ENCODE assay signal across 9 mouse cellular contexts in the genomic region with DNA sequence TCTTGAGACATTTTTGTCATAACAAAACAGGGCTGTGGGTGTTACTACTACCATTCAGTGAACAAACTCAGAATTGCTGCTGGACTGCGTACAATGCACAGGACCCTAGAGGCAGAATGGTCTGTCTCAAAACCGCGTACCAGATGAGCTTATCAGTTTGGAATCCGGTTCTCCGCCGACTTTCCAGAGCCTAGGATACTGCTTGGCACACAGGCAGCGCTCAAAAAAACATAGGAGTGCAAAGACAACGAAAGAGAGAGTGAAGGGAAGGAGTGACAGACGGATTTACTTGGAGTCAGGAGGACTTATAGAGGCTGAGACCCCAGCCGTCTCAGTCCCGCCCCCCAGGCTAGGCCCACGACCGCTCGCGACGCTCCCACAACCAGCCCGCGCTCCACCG. TPM values are rescaled to one million over a fixed set of nuclear protein-coding genes. Genes with fewer than 3 reads are reported as not detected.
DNase-seq lines count a peak whose midpoint lies in the region; ATAC-seq and TF ChIP-seq lines count a peak whose summit lies in the region.
"Had no signal": no experiment of that assay in that cellular context is flagged by ENCODE, and none has a peak within 500 bp of the region (broad histone marks: within the 10 kb centered on the region; RNA-seq: fewer than 3 reads in every experiment).

No protein-coding gene starts in this region.

- H3K79me2 ChIP-seq in liver, adult 2 months (ENCODE audit: control insufficient read depth, insufficient read depth, low read length): peaks cover 32% of the 10 kb centered on the region; the same call in 1 of the 2 replicates

- H3K27ac ChIP-seq in liver, adult 2 months (replicated peaks; ENCODE audit: insufficient read depth, low read depth, low read length): peak overlapping the region; percentile 18
- peak overlapping the region; percentile 64 for H3K27ac ChIP-seq in intestine, postnatal 0 days (ENCODE audit: low read depth, low read length)
- peak overlapping the region; percentile 78 for H3K27ac ChIP-seq in neural tube, embryonic 13.5 days (replicated peaks)

- DNase-seq in liver, adult 2 months (ENCODE audit: extremely low read depth, low read depth, low spot score): no peak
- no peak for DNase-seq in liver
- DNase-seq in embryo, embryonic 11 days: peak; percentile 36
- DNase-seq in spleen, postnatal 10 days (ENCODE audit: low spot score in 2 of 2): no peak
- no peak for DNase-seq in frontal cortex, postnatal 14 days (ENCODE audit: low spot score in 2 of 2)
- DNase-seq in layer of hippocampus, adult 18-20 months (ENCODE audit: low spot score in 2 of 2): no peak

- H3K9ac ChIP-seq in liver, adult 2 months (ENCODE audit: low read depth, low read length): peak overlapping the region; percentile 79
- peak overlapping the region; percentile 81 for H3K9ac ChIP-seq in intestine, postnatal 0 days (ENCODE audit: low read depth, low read length)
- peak overlapping the region; percentile 81 for H3K9ac ChIP-seq in neural tube, embryonic 13.5 days

- H3K4me3 ChIP-seq in liver, adult 2 months (ENCODE audit: insufficient read depth, low read depth, low read length): peak overlapping the region; percentile 75
- peak overlapping the region; percentile 96 for H3K4me3 ChIP-seq in intestine, postnatal 0 days (ENCODE audit: low read depth, low read length)
- H3K4me3 ChIP-seq in neural tube, embryonic 13.5 days: peak overlapping the region; percentile 65

- H3K27me3 ChIP-seq in liver, adult 2 months (ENCODE audit: control insufficient read depth, insufficient read depth, low read length): no peaks in the 10 kb centered on the region
- no peaks in the 10 kb centered on the region for H3K27me3 ChIP-seq in intestine, postnatal 0 days (replicated peaks; ENCODE audit: control insufficient read depth, insufficient read depth, low read length)
- no peaks in the 10 kb centered on the region for H3K27me3 ChIP-seq in neural tube, embryonic 13.5 days

- no peaks in the 10 kb centered on the region for H3K36me3 ChIP-seq in liver, adult 2 months (ENCODE audit: control insufficient read depth, insufficient read depth, low read length)
- peaks cover 14% of the 10 kb centered on the region; the same call in 1 of the 2 replicates for H3K36me3 ChIP-seq in intestine, postnatal 0 days (ENCODE audit: control insufficient read depth, insufficient read depth)
- 0 out of 2 replicates have a peak, but pooled peaks cover 23% of the 10 kb centered on the region for H3K36me3 ChIP-seq in neural tube, embryonic 13.5 days

- H3K9me3 ChIP-seq in intestine, postnatal 0 days (ENCODE audit: control insufficient read depth): no peaks in the 10 kb centered on the region
- no peaks in the 10 kb centered on the region for H3K9me3 ChIP-seq in neural tube, embryonic 13.5 days

- peak overlapping the region; percentile 68 for H3K4me2 ChIP-seq in intestine, postnatal 0 days (replicated peaks; ENCODE audit: low read depth)
- H3K4me2 ChIP-seq in neural tube, embryonic 13.5 days: peak overlapping the region; percentile 81

- peaks cover 15% of the 10 kb centered on the region for H3K4me1 ChIP-seq in liver, adult 2 months (ENCODE audit: control insufficient read depth, insufficient read depth, low read length)
- peaks cover 11% of the 10 kb centered on the region; the same call in 1 of the 2 replicates for H3K4me1 ChIP-seq in intestine, postnatal 0 days (replicated peaks; ENCODE audit: control insufficient read depth, insufficient read depth, low read length)
- H3K4me1 ChIP-seq in neural tube, embryonic 13.5 days (replicated peaks): peaks cover 59% of the 10 kb centered on the region

- TF ChIP-seq CTCF in liver, adult 2 months (IDR thresholded peaks at IDR 0.05; ENCODE audit: low read depth, low read length): no peak
- TF ChIP-seq CTCF in intestine, postnatal 0 days (IDR thresholded peaks at IDR 0.05; ENCODE audit: low read depth): no peak

- 0% methylated on average over 19 of the region's 19 CpGs for WGBS in liver, adult 2 months
- 0% methylated on average over 18 of the region's 19 CpGs for WGBS in intestine, postnatal 0 days
- under 1% methylated on average over 19 of the region's 19 CpGs for WGBS in neural tube, embryonic 13.5 days

- TF ChIP-seq POLR2A in liver, adult 2 months (IDR thresholded peaks at IDR 0.05; ENCODE audit: extremely low read depth, insufficient read depth, low read length): no peak

- ATAC-seq in intestine, postnatal 0 days: no peak
- peak; percentile 1 for ATAC-seq in neural tube, embryonic 13.5 days (ENCODE audit: low read depth)

RNA-seq across cellular contexts. Expression of a gene that starts 0.4 kb away (rescaled TPM):
- 13.4 and 14.4 TPM in 2 replicates for total RNA-seq in liver, adult 2 months (2014; rRNA removed)
- 25.3 and 47.5 TPM in 2 replicates for polyA plus RNA-seq in liver, adult 2 months (2012; rRNA removed)
- 39.7 and 41.2 TPM in 2 replicates for polyA plus RNA-seq in intestine, postnatal 0 days (2015; fragmentation: Nextera tagmentation; extraction: Ambion mirVana)
- polyA plus RNA-seq in neural tube, embryonic 13.5 days (2015; fragmentation: Nextera tagmentation; extraction: Ambion mirVana): 70.1 and 82.9 TPM in 2 replicates
- total RNA-seq in layer of hippocampus, adult 18-20 months (2021): 10 to 100 TPM; 79.3 to 84.6 TPM

RNA-seq across cellular contexts. Expression of a gene that starts 6.7 kb away (rescaled TPM):
- total RNA-seq in liver, adult 2 months (2014; rRNA removed): 0.13 and 0.37 TPM in 2 replicates
- 0.15 and 0.40 TPM in 2 replicates for polyA plus RNA-seq in liver, adult 2 months (2012; rRNA removed)
- polyA plus RNA-seq in intestine, postnatal 0 days (2015; fragmentation: Nextera tagmentation; extraction: Ambion mirVana): 0.31 and 0.63 TPM in 2 replicates
- polyA plus RNA-seq in neural tube, embryonic 13.5 days (2015; fragmentation: Nextera tagmentation; extraction: Ambion mirVana): 1.5 and 1.6 TPM in 2 replicates
- total RNA-seq in layer of hippocampus, adult 18-20 months (2021): 10 to 100 TPM; 69.7 to 75.6 TPM

RNA-seq across cellular contexts. Expression of a gene that starts 22.3 kb away (rescaled TPM):
- total RNA-seq in liver, adult 2 months (2014; rRNA removed): 9.9 and 11.4 TPM in 2 replicates
- 14.7 and 17.4 TPM in 2 replicates for polyA plus RNA-seq in liver, adult 2 months (2012; rRNA removed)
- polyA plus RNA-seq in intestine, postnatal 0 days (2015; fragmentation: Nextera tagmentation; extraction: Ambion mirVana): 5.4 and 8.3 TPM in 2 replicates
- 20.1 and 22.9 TPM in 2 replicates for polyA plus RNA-seq in neural tube, embryonic 13.5 days (2015; fragmentation: Nextera tagmentation; extraction: Ambion mirVana)
- total RNA-seq in layer of hippocampus, adult 18-20 months (2021): 10 to 100 TPM; 78.8 to 80.0 TPM

RNA-seq across cellular contexts. Expression of a gene that starts 38.9 kb away (rescaled TPM):
- total RNA-seq in liver, adult 2 months (2014; rRNA removed): under 0.01 and 0.18 TPM in 2 replicates
- 0.18 and 0.26 TPM in 2 replicates for polyA plus RNA-seq in liver, adult 2 months (2012; rRNA removed)
- polyA plus RNA-seq in intestine, postnatal 0 days (2015; fragmentation: Nextera tagmentation; extraction: Ambion mirVana): 0.69 and 0.78 TPM in 2 replicates
- polyA plus RNA-seq in neural tube, embryonic 13.5 days (2015; fragmentation: Nextera tagmentation; extraction: Ambion mirVana): 35.0 and 35.3 TPM in 2 replicates
- 100 to 1,000 TPM; 153 to 157 TPM for total RNA-seq in layer of hippocampus, adult 18-20 months (2021)
- total RNA-seq: common myeloid progenitor, adult 5-6 weeks had no signal

RNA-seq across cellular contexts. Expression of a gene that starts 48.4 kb away (rescaled TPM):
- total RNA-seq in liver, adult 2 months (2014; rRNA removed): 3.5 and 3.9 TPM in 2 replicates
- 12.9 and 16.7 TPM in 2 replicates for polyA plus RNA-seq in liver, adult 2 months (2012; rRNA removed)
- 11.9 and 12.9 TPM in 2 replicates for polyA plus RNA-seq in intestine, postnatal 0 days (2015; fragmentation: Nextera tagmentation; extraction: Ambion mirVana)
- polyA plus RNA-seq in neural tube, embryonic 13.5 days (2015; fragmentation: Nextera tagmentation; extraction: Ambion mirVana): 35.7 and 36.2 TPM in 2 replicates
- 10 to 100 TPM; 42.5 to 42.9 TPM for total RNA-seq in layer of hippocampus, adult 18-20 months (2021)

Comparison
In these comparisons a context has a peak if more than half of its experiments do, and no peak if none do; other contexts are left out.
1. H3K27ac ChIP-seq: peak in every context shown above with its lines; median percentile 78 in neural tube, embryonic 13.5 days; 64 in intestine, postnatal 0 days; 18 in liver, adult 2 months.